ENCODE assay signal across 11 mouse cellular contexts in genomic region chr8:91747174-91747859, GRCm38 (mm10). TPM values are rescaled to one million over a fixed set of nuclear protein-coding genes. Genes with fewer than 3 reads are reported as not detected.
DNase-seq lines count a peak whose midpoint lies in the region; ATAC-seq lines count a peak whose summit lies in the region.
"Had no signal": no experiment of that assay in that cellular context is flagged by ENCODE, and none has a peak within 500 bp of the region (broad histone marks: within the 10 kb centered on the region; RNA-seq: fewer than 3 reads in every experiment).

No protein-coding gene starts in this region.

- DNase-seq in heart, adult 18-20 months = peak; percentile 10 to 19
- no peak for DNase-seq in heart, adult 11 months
- DNase-seq in retina, postnatal 1 day = peak; percentile 14
- DNase-seq in retina, embryonic 14.5 days (ENCODE audit: low spot score) = no peak
- DNase-seq in hindbrain, embryonic 11.5 days (ENCODE audit: low spot score) = peak; percentile 32
- no peak for DNase-seq in urinary bladder, adult 2 months (ENCODE audit: low spot score)
- no peak for DNase-seq in adrenal gland, adult 18-20 months (ENCODE audit: low spot score in 2 of 2)
- DNase-seq: cerebellum, postnatal 36 days had no signal

- H3K4me1 ChIP-seq in hindbrain, embryonic 11.5 days (replicated peaks; ENCODE audit: control insufficient read depth, insufficient read depth, low read length) = no peaks in the 10 kb centered on the region; the same call in 1 of the 2 replicates
- H3K4me1 ChIP-seq in stomach, embryonic 14.5 days (ENCODE audit: control insufficient read depth, insufficient read depth, low read length) = peaks cover 16% of the 10 kb centered on the region; the same call in 1 of the 2 replicates

- H3K27ac ChIP-seq in hindbrain, embryonic 11.5 days (ENCODE audit: low read depth, low read length) = no peak overlapping the region
- H3K27ac ChIP-seq in stomach, embryonic 14.5 days (ENCODE audit: low read length) = no peak overlapping the region

- no peak overlapping the region for H3K4me3 ChIP-seq in hindbrain, embryonic 11.5 days (ENCODE audit: low read depth, low read length)
- no peak overlapping the region for H3K4me3 ChIP-seq in stomach, embryonic 14.5 days (ENCODE audit: low read depth, low read length)

- no peaks in the 10 kb centered on the region for H3K36me3 ChIP-seq in hindbrain, embryonic 11.5 days (ENCODE audit: control insufficient read depth, insufficient read depth, low read length)
- H3K36me3 ChIP-seq in stomach, embryonic 14.5 days (ENCODE audit: control insufficient read depth, insufficient read depth, low read length) = no peaks in the 10 kb centered on the region

- no peak overlapping the region for H3K9ac ChIP-seq in hindbrain, embryonic 11.5 days (ENCODE audit: low read depth, low read length)
- no peak overlapping the region for H3K9ac ChIP-seq in stomach, embryonic 14.5 days (replicated peaks; ENCODE audit: low read depth, low read length)

- no peak overlapping the region for H3K4me2 ChIP-seq in hindbrain, embryonic 11.5 days (replicated peaks; ENCODE audit: low read depth, low read length)
- H3K4me2 ChIP-seq in stomach, embryonic 14.5 days (replicated peaks; ENCODE audit: low read depth, low read length) = peak overlapping the region; percentile 24
- H3K4me2 ChIP-seq: liver, embryonic 11.5 days had no signal

- no peak for ATAC-seq in hindbrain, embryonic 11.5 days (ENCODE audit: low FRiP score)
- ATAC-seq in stomach, embryonic 14.5 days (ENCODE audit: insufficient number of reproducible peaks, insufficient read depth, low FRiP score, low read depth) = no peak
- ATAC-seq: CD4-positive, CD25-positive, alpha-beta regulatory T cell, adult 4 months had no signal

- no peaks in the 10 kb centered on the region for H3K9me3 ChIP-seq in hindbrain, embryonic 11.5 days (ENCODE audit: control insufficient read depth, low read length)
- no peaks in the 10 kb centered on the region for H3K9me3 ChIP-seq in stomach, embryonic 14.5 days (ENCODE audit: control insufficient read depth, low read depth, low read length)

- WGBS in hindbrain, embryonic 11.5 days = 64% methylated on average over 24 of the region's 24 CpGs
- whole genome bisulfite sequencing in stomach, embryonic 14.5 days = 31% methylated on average over 24 of the region's 24 CpGs

- H3K27me3 ChIP-seq in hindbrain, embryonic 11.5 days (ENCODE audit: control insufficient read depth, insufficient read depth, low read length) = no peaks in the 10 kb centered on the region
- H3K27me3 ChIP-seq in stomach, embryonic 14.5 days (ENCODE audit: control insufficient read depth, insufficient read depth, low read length) = no peaks in the 10 kb centered on the region

RNA-seq across cellular contexts. Expression of gene Irx3, which starts 54.5 kb away (rescaled TPM):
- 10 to 100 TPM; 21.2 to 26.3 TPM for total RNA-seq in heart, adult 18-20 months (2021)
- polyA plus RNA-seq in hindbrain, embryonic 11.5 days (2014; fragmentation: Nextera tagmentation; extraction: Ambion mirVana) = 26.2 and 28.1 TPM in 2 replicates
- 4.2 and 4.6 TPM in 2 replicates for polyA plus RNA-seq in stomach, embryonic 14.5 days (2014; fragmentation: Nextera tagmentation; extraction: Ambion mirVana)
- polyA plus RNA-seq in urinary bladder, adult 2 months (2012; rRNA removed) = 0.34 and 0.50 TPM in 2 replicates
- total RNA-seq in adrenal gland, adult 18-20 months (2021) = 10 to 100 TPM in 1 of 2 experiments, 1 to 10 TPM in 1; 6.3 to 10.0 TPM
- polyA plus RNA-seq: CD4-positive, CD25-positive, alpha-beta regulatory T cell, adult 4 months had no signal

Comparison
In these comparisons a context has a peak if more than half of its experiments do, and no peak if none do; other contexts are left out.
1. DNase-seq: peak in heart, adult 18-20 months (2 of 2), retina, postnatal 1 day (single experiment) and hindbrain, embryonic 11.5 days (single experiment); none in heart, adult 11 months (single experiment), retina, embryonic 14.5 days (single experiment), urinary bladder, adult 2 months (single experiment) and adrenal gland, adult 18-20 months (0 of 2).